Mouse (Mus musculus) heart, embryonic 10.5 days (tissue): ENCODE data around the gene Prnd. TPM values are rescaled to one million over a fixed set of nuclear protein-coding genes. Genes with fewer than 3 reads are reported as not detected.

ENCODE experiments used
- DNase-seq: peaks from one replicate; pipeline ENCODE4 v3.0.0-alpha.2; 2017; ENCODE audit warnings: low spot score
- H3K27ac ChIP-seq: fragments of 300-500 bp; sonication (generic); 2 replicates; pipeline ENCODE4 v1.5.1; 2016; ENCODE audit warnings: mild to moderate bottlenecking
- H3K27me3 ChIP-seq: fragments of 300-500 bp; sonication (generic); 2 replicates; pipeline ENCODE4 v1.6.1; 2016; ENCODE audit warnings: mild to moderate bottlenecking; ENCODE audit not compliant: poor library complexity, insufficient read depth, severe bottlenecking
- H3K36me3 ChIP-seq: fragments of 300-500 bp; sonication (generic); 2 replicates; pipeline ENCODE4 v1.6.1; 2016; ENCODE audit warnings: mild to moderate bottlenecking, moderate library complexity
- H3K4me1 ChIP-seq: fragments of 300-500 bp; sonication (generic); 2 replicates; pipeline ENCODE4 v1.6.1; 2016; ENCODE audit warnings: mild to moderate bottlenecking
- H3K4me3 ChIP-seq: fragments of 300-500 bp; sonication (generic); 2 replicates; pipeline ENCODE4 v1.5.1; 2016; ENCODE audit warnings: mild to moderate bottlenecking, moderate library complexity
- H3K9me3 ChIP-seq: fragments of 300-500 bp; sonication (generic); 2 replicates; pipeline ENCODE4 v1.6.1; 2016; ENCODE audit warnings: mild to moderate bottlenecking, moderate library complexity
- WGBS: fragments of 180-500 bp; shearing (Covaris S2); methylation state at CpG from one replicate; pipeline ENCODE4 v1.1.7; 2016; 5-methylcytosine and 5-hydroxymethylcytosine counted together
- polyA plus RNA-seq: library from polyadenylated mRNA; unstranded; fragments of >200 nt; fragmentation: Nextera tagmentation; extraction: Ambion mirVana; gene quantifications from 2 replicates; pipeline ENCODE4 v1.2.1, GENCODE M21; 2016

The Prnd gene
- polyA plus RNA-seq, 1 experiment from 2014 or later = 4.6 TPM

DNA sequence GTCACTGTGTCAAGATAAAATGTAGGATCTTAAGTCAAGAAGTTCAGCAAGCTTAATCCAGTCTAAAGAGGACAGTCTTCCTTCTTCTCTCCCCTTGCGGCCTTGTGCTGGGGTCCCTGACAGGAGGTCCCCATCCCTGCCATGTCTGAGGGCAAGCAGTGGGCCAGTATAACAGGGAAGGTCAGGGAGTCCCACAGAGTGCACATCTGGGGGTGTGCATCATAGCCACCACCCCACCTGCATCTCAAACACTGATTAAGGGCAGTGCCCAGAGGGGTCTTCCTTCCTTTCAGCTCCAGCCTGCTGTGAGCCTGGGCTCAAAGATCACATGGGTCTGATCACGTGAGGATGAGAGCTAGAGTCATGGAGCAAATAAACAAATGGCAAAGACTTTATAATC, 11.0 kb downstream of the Prnd start:
- Histone ChIP-seq H3K4me1 (peaks cover 4% of the 10 kb centered on the region), H3K27ac (no peak overlapping the region), H3K9me3 (no peaks in the 10 kb centered on the region), H3K27me3 (0 out of 2 replicates have a peak, but pooled peaks cover 3% of the 10 kb centered on the region), H3K36me3 (no peaks in the 10 kb centered on the region), H3K4me3 (no peak overlapping the region)
- DNase-seq = no peak
- 67% methylated on average over 2 of the region's 2 CpGs for WGBS

DNA sequence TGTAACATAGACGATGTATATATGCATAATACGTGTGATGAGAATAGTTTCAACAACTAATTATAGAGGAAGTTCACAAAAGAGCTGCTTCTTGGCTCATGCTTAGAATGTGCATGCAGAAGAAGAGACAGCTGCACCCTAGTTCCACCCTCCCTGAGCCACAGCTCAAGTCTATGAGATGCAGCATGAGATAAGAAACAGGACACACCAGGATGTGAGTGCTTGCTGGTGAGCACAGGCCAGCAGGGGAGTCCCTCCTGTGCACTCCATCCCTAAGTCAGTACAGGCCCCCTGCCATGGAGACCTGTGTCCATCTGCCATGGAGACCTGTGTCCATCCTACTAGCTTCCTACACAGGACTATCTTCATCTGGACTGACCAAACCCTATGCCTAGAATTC, 19.9 kb downstream of the Prnd start:
- Histone ChIP-seq H3K4me3 (no peak overlapping the region), H3K36me3 (no peaks in the 10 kb centered on the region), H3K9me3 (no peaks in the 10 kb centered on the region), H3K4me1 (no peaks in the 10 kb centered on the region), H3K27me3 (no peaks in the 10 kb centered on the region), H3K27ac (no peak overlapping the region)
- WGBS = 90% methylated on average over 2 of the region's 2 CpGs
- DNase-seq = no peak

GRCm38 (mm10) chr2:131971098-131971497, 20.4 kb downstream of the Prnd start:
- Histone ChIP-seq H3K4me3 (no peak overlapping the region), H3K27ac (no peak overlapping the region), H3K9me3 (no peaks in the 10 kb centered on the region), H3K27me3 (no peaks in the 10 kb centered on the region), H3K36me3 (no peaks in the 10 kb centered on the region), H3K4me1 (no peaks in the 10 kb centered on the region)
- no peak for DNase-seq
- 71% methylated on average over 4 of the region's 4 CpGs for WGBS

DNA sequence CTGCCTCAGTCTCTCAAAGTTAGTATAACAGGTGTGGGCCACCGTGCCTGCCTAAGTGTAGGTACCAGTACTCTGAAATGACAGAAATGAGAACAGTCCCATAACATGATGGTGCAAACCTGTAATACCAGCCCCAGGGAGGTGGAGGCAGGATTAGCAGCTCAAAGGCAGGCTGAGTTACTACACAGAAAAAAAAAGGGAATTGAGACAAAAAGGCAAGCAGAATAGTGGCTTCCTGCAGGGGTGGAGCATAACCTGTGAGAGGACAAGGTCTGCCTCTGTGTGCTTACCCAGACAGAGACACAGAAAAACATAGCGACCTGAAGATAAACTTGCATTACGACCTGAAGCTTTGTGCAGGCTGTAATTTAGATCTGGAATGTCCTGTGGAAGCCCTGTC, 26.0 kb downstream of the Prnd start:
- H3K4me3 ChIP-seq = no peak overlapping the region
- H3K4me1 ChIP-seq = peaks cover 22% of the 10 kb centered on the region
- no peaks in the 10 kb centered on the region for H3K27me3 ChIP-seq
- H3K36me3 ChIP-seq = no peaks in the 10 kb centered on the region
- no peaks in the 10 kb centered on the region for H3K9me3 ChIP-seq
- H3K27ac ChIP-seq = no peak overlapping the region
- 73% methylated on average over 3 of the region's 3 CpGs for WGBS
- no peak for DNase-seq

DNA sequence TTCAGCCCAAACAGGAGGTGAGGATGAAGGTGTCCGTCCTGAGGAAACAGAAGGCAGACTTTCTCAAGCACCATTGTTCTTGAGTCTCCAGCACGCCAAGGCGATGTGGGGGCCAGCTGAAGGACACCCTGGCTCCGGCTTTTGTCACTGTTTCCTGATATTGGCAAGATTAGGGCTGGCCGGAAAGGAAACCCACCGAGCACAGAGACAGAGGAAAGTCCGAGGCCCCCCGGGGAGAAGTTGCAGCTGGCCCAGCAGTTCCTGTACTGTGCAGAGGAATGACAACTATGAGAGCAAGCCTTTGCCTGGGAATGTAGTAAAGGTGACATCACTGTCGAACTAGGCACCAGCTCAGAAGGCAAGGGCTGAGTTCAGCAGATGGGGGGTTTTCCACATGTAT, 30.2 kb downstream of the Prnd start:
- Histone ChIP-seq H3K27me3 (no peaks in the 10 kb centered on the region), H3K4me1 (peaks cover 22% of the 10 kb centered on the region), H3K9me3 (no peaks in the 10 kb centered on the region), H3K36me3 (no peaks in the 10 kb centered on the region), H3K4me3 (peak overlapping the region; percentile 9; the same call in 1 of the 2 replicates), H3K27ac (peak overlapping the region; percentile 81)
- DNase-seq = peak; percentile 79
- 12% methylated on average over 9 of the region's 9 CpGs for WGBS

DNA sequence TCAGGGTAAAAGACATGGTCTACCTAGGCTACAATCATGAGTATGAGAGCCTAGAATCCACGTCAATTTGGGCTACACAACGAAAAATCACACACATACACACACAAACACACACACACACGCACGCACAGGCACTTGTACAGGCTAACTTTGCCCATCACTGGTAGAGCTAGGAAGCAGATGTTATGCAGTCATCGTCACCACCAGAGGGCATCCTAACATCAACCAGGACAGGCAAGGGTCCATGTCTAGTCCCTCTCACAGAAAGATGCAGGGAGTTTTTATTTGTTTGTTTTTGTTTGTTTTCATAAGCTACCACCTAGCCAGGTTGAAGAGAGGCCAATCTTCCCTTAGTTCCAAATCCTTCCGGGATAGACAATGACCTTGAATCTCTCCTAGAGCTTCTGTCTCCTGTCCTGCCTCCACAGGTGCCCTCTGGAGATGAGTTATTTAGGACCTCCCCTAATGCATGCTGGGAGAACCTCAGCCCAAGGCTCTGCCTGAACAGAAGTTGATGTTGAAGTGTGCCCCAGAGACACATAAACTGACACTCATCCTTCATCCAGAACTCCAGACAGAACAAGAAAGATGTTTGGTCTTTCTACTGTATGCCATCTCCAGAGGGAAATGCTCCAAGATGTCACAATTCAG, 32.0 kb downstream of the Prnd start:
- Histone ChIP-seq H3K27me3 (no peaks in the 10 kb centered on the region), H3K4me3 (no peak overlapping the region), H3K27ac (no peak overlapping the region), H3K9me3 (no peaks in the 10 kb centered on the region), H3K36me3 (no peaks in the 10 kb centered on the region), H3K4me1 (peaks cover 22% of the 10 kb centered on the region)
- 17% methylated on average over 6 of the region's 6 CpGs for WGBS
- DNase-seq = peak; percentile 87

DNA sequence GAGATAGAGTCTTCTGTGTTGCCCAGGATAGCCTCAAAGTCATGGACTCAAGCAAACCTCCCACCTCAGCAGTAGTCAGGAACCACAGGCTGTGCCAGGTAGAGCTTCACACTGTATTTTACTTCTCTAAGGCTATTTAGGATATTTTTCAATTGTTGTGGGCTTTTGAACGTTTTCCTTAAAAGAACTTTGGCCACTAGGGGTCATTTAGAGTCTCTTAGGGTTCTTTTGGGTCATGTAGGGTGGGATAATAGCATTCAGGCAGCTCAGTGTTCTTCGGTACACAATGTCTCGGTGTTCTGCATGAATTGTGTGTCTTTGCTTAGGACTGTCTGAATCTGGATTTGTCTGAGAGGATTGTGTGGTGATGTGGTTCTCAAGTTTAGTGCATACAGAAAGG, 37.3 kb downstream of the Prnd start:
- H3K27me3 ChIP-seq = no peaks in the 10 kb centered on the region
- H3K36me3 ChIP-seq = no peaks in the 10 kb centered on the region
- DNase-seq = no peak
- no peak overlapping the region for H3K4me3 ChIP-seq
- H3K27ac ChIP-seq = no peak overlapping the region
- 47% methylated on average over 3 of the region's 3 CpGs for WGBS
- no peaks in the 10 kb centered on the region for H3K4me1 ChIP-seq
- H3K9me3 ChIP-seq = no peaks in the 10 kb centered on the region

DNA sequence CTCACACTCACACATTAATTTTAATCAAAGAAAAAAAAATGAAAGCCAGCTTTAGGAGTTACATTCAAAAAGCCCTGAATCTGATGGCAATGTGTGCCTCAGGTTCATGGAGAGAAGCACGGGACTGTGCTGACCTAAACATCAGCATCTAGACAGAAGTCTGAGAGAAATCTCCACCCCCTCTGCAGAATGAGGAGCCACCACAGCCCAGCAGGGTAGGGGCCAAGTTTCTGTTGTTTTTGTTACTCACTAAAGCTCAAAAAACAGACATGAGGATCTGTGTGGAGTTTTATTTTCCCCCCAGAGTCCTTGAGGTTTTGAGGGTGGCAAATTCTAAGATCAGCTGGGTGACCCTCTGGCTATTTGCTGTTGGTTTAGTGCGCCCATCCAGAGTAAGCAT, 37.9 kb downstream of the Prnd start:
- Histone ChIP-seq H3K4me3 (no peak overlapping the region), H3K4me1 (peaks cover 5% of the 10 kb centered on the region), H3K27ac (no peak overlapping the region), H3K36me3 (no peaks in the 10 kb centered on the region), H3K27me3 (no peaks in the 10 kb centered on the region), H3K9me3 (no peaks in the 10 kb centered on the region)
- WGBS = 62% methylated on average over 2 of the region's 2 CpGs
- no peak for DNase-seq

DNA sequence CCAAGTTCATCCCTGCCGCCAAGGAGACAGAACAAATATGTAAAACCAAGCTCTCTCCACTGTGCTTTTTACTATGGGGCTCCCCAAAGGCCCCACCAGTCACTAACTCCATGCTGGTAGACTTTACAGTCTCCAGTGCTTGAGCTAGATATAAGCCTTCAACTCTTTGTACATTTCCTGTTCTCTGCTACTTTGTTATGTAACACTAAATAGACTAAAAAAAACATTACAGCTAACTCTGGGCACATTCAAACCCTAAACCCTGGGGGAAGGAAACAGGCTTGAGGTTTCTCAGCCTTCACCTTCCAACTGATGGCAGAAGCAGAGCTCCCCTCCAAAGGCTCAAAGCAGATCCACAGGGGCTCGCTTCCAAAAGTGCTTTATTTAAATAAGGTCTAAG, 41.8 kb downstream of the Prnd start:
- no peak overlapping the region for H3K4me3 ChIP-seq
- H3K9me3 ChIP-seq = no peaks in the 10 kb centered on the region
- peaks cover 17% of the 10 kb centered on the region for H3K4me1 ChIP-seq
- H3K36me3 ChIP-seq = 0 out of 2 replicates have a peak, but pooled peaks cover 6% of the 10 kb centered on the region
- no peak for DNase-seq
- no peak overlapping the region for H3K27ac ChIP-seq
- 0 out of 2 replicates have a peak, but pooled peaks cover 12% of the 10 kb centered on the region for H3K27me3 ChIP-seq
- 83% methylated on average over 2 of the region's 2 CpGs for WGBS

- H3K9me3 ChIP-seq = no peaks in the 10 kb centered on the region
- H3K27ac ChIP-seq = peak overlapping the region; percentile 16; the same call in 1 of the 2 replicates
- H3K4me1 ChIP-seq = peaks cover 17% of the 10 kb centered on the region
- H3K4me3 ChIP-seq = no peak overlapping the region
- WGBS = 72% methylated on average over 4 of the region's 4 CpGs
- H3K27me3 ChIP-seq = 0 out of 2 replicates have a peak, but pooled peaks cover 12% of the 10 kb centered on the region
- DNase-seq = no peak
- H3K36me3 ChIP-seq = 0 out of 2 replicates have a peak, but pooled peaks cover 6% of the 10 kb centered on the region
Measured at GRCm38 (mm10) chr2:131993151-131993550, 42.5 kb downstream of the Prnd start.

DNA sequence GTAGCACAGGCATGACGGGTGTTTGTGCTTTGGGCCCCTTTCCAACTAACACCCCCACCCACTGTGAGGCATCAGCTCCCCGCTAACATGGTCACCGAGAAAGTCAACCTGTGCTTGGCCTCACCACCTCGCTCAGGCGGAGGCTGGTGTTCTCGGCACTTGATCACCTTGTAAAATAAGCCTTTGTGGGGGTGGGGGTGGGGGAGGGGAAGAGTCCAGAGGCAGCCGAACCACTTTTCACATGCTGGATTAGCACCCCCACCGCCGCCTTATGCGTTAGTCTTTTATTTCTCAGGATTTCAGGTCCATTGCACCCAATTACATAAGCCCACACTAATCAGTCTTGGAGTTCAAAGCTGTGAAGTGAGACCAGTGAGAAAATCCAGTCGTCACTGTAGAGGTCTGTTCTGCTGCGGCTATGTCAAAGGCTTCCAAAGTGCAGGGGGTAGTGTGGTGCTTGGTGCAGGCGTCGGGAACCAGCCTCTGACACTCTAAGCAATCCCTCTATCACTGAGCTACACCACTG, 43.0 kb downstream of the Prnd start:
- H3K4me1 ChIP-seq = peaks cover 17% of the 10 kb centered on the region
- no peaks in the 10 kb centered on the region for H3K9me3 ChIP-seq
- H3K4me3 ChIP-seq = no peak overlapping the region
- H3K27ac ChIP-seq = peak overlapping the region; percentile 16; the same call in 1 of the 2 replicates
- no peak for DNase-seq
- H3K36me3 ChIP-seq = 0 out of 2 replicates have a peak, but pooled peaks cover 6% of the 10 kb centered on the region
- H3K27me3 ChIP-seq = 0 out of 2 replicates have a peak, but pooled peaks cover 12% of the 10 kb centered on the region
- 35% methylated on average over 14 of the region's 14 CpGs for WGBS

- Histone ChIP-seq H3K4me3 (no peak overlapping the region), H3K27ac (no peak overlapping the region), H3K36me3 (0 out of 2 replicates have a peak, but pooled peaks cover 6% of the 10 kb centered on the region), H3K4me1 (peaks cover 17% of the 10 kb centered on the region), H3K9me3 (no peaks in the 10 kb centered on the region), H3K27me3 (0 out of 2 replicates have a peak, but pooled peaks cover 12% of the 10 kb centered on the region)
- no peak for DNase-seq
- 88% methylated on average over 6 of the region's 6 CpGs for WGBS
Measured at GRCm38 (mm10) chr2:131994971-131995370, 44.3 kb downstream of the Prnd start.

- WGBS = 82% methylated on average over 12 of the region's 12 CpGs
- no peak for DNase-seq
- H3K27ac ChIP-seq = no peak overlapping the region
- H3K9me3 ChIP-seq = no peaks in the 10 kb centered on the region
- 0 out of 2 replicates have a peak, but pooled peaks cover 6% of the 10 kb centered on the region for H3K36me3 ChIP-seq
- H3K27me3 ChIP-seq = 0 out of 2 replicates have a peak, but pooled peaks cover 12% of the 10 kb centered on the region
- peaks cover 17% of the 10 kb centered on the region for H3K4me1 ChIP-seq
- H3K4me3 ChIP-seq = no peak overlapping the region
Measured at GRCm38 (mm10) chr2:131995742-131996141, 45.1 kb downstream of the Prnd start.
